26 mouse cellular contexts compared by ENCODE assay signal in the genomic region with DNA sequence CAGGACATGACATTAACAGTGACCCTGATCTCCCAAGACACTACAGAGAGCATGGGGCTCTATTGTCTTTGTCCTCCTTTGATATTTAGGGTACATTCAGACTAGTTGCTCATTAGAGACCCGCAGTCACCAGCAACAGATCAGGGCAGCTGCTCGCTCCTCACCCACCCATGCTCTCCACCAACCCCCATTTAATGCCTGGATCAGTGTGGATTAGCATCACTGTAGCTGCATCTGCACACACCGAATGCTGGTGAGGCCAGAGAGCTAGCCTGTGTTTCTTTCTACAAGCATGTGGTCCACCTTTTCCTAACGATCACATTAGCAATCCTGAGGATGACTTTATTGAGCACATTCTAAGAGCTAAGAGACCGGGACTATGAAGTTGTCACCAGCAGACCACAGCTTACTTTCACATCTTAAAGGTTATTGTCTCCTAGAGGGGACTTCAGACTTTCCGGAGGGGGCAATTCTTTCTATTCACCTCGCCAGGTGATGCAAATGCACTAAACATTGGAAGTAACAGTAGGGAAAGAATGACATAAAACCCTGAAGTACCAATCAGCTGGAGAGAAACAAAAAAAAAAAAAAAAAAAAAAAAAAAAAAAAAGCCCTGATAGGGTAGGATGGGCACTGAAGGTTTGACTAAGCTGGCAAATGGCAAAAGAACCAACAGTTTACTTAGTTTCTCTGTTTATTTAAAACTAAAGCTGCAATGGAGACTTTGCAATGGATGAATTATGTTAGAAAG. TPM values are rescaled to one million over a fixed set of nuclear protein-coding genes. Genes with fewer than 3 reads are reported as not detected.
A peak's percentile ranks its signal among the peaks of the same experiment; 100 is the strongest.
DNase-seq lines count a peak whose midpoint lies in the region; ATAC-seq and TF ChIP-seq lines count a peak whose summit lies in the region.
"Had no signal": no experiment of that assay in that cellular context is flagged by ENCODE, and none has a peak within 500 bp of the region (broad histone marks: within the 10 kb centered on the region; RNA-seq: fewer than 3 reads in every experiment).

No protein-coding gene starts in this region.

- DNase-seq in forebrain, embryonic 11.5 days (ENCODE audit: low spot score): peak; percentile 50
- DNase-seq in forebrain, embryonic 14.5 days (ENCODE audit: low spot score): no peak
- DNase-seq in midbrain, embryonic 11.5 days (ENCODE audit: low spot score, missing footprints): peak; percentile 89
- DNase-seq in ES-E14 (ENCODE audit: low read depth, low spot score): no peak
- DNase-seq in retina, postnatal 1 day: peak; percentile 88
- DNase-seq in layer of hippocampus, adult 18-20 months (ENCODE audit: low spot score in 2 of 2): no peak
- DNase-seq in frontal cortex, postnatal 36 days (ENCODE audit: low spot score in 2 of 2): no peak
- DNase-seq: adrenal gland, postnatal 10 days; cerebellum, adult 11 months; cerebellum, adult 9-10 months; cerebellum, postnatal 36 days; gastrocnemius, postnatal 10 days; heart, adult 18-20 months; heart, postnatal 4 days; kidney, adult 8-10 months; lung, postnatal 36 days; thymus, postnatal 4 days had no signal

- H3K27ac ChIP-seq in forebrain, embryonic 11.5 days (ENCODE audit: low read depth, low read length): no peak overlapping the region
- no peak overlapping the region for H3K27ac ChIP-seq in forebrain, embryonic 14.5 days (ENCODE audit: low read depth, low read length)
- H3K27ac ChIP-seq in midbrain, embryonic 11.5 days (ENCODE audit: low read depth, low read length): no peak overlapping the region
- no peak overlapping the region for H3K27ac ChIP-seq in midbrain, embryonic 15.5 days
- H3K27ac ChIP-seq in ES-E14 (ENCODE audit: insufficient read depth, low read depth, low read length, poor library complexity, severe bottlenecking): peak overlapping the region; percentile 75; the same call in 1 of the 2 replicates
- H3K27ac ChIP-seq: hindbrain, embryonic 13.5 days; kidney, postnatal 0 days; left cerebral cortex, adult 2 months; limb, embryonic 13.5 days had no signal

- in situ Hi-C loops in ES-E14 (cut with MboI; ENCODE audit: low sequenced_read_pairs in 2 of 2, unreplicated experiment in 2 of 2): no loop called here

- H3K4me1 ChIP-seq in forebrain, embryonic 11.5 days (replicated peaks; ENCODE audit: control insufficient read depth, insufficient read depth, low read length): peaks cover 5% of the 10 kb centered on the region
- peaks cover 9% of the 10 kb centered on the region; the same call in 1 of the 2 replicates for H3K4me1 ChIP-seq in forebrain, embryonic 14.5 days (ENCODE audit: control insufficient read depth, insufficient read depth, low read length)
- peaks cover 15% of the 10 kb centered on the region for H3K4me1 ChIP-seq in midbrain, embryonic 11.5 days (ENCODE audit: control insufficient read depth, insufficient read depth, low read length)
- H3K4me1 ChIP-seq in midbrain, embryonic 15.5 days: peaks cover 13% of the 10 kb centered on the region
- peaks cover 34 to 42% of the 10 kb centered on the region in 2 experiments for H3K4me1 ChIP-seq in ES-E14 (ENCODE audit: control insufficient read depth in 2 of 2, insufficient read depth in 2 of 2, low read length in 2 of 2, poor library complexity in 1 of 2)

- H3K9ac ChIP-seq in forebrain, embryonic 11.5 days (ENCODE audit: low read length): no peak overlapping the region
- no peak overlapping the region for H3K9ac ChIP-seq in forebrain, embryonic 14.5 days (ENCODE audit: low read length)
- no peak overlapping the region for H3K9ac ChIP-seq in midbrain, embryonic 11.5 days (ENCODE audit: low read length)
- H3K9ac ChIP-seq in midbrain, embryonic 15.5 days: no peak overlapping the region
- peak overlapping the region; percentile 42; the same call in 1 of the 2 replicates for H3K9ac ChIP-seq in ES-E14 (ENCODE audit: insufficient read depth, low read depth, low read length, poor library complexity, severe bottlenecking)
- H3K9ac ChIP-seq: hindbrain, embryonic 13.5 days; limb, embryonic 13.5 days had no signal

- no peaks in the 10 kb centered on the region for H3K36me3 ChIP-seq in forebrain, embryonic 11.5 days (ENCODE audit: control insufficient read depth, insufficient read depth, low read length)
- no peaks in the 10 kb centered on the region for H3K36me3 ChIP-seq in forebrain, embryonic 14.5 days (ENCODE audit: control insufficient read depth, insufficient read depth, low read length)
- H3K36me3 ChIP-seq in midbrain, embryonic 11.5 days (ENCODE audit: control insufficient read depth, insufficient read depth, low read length): no peaks in the 10 kb centered on the region
- H3K36me3 ChIP-seq in midbrain, embryonic 15.5 days (replicated peaks): no peaks in the 10 kb centered on the region
- H3K36me3 ChIP-seq in ES-E14 (ENCODE audit: control insufficient read depth, insufficient read depth, low read length, poor library complexity, severe bottlenecking): no peaks in the 10 kb centered on the region
- H3K36me3 ChIP-seq: hindbrain, embryonic 13.5 days; limb, embryonic 13.5 days had no signal

- H3K9me3 ChIP-seq in forebrain, embryonic 11.5 days (ENCODE audit: control insufficient read depth, low read length): no peaks in the 10 kb centered on the region
- H3K9me3 ChIP-seq in forebrain, embryonic 14.5 days (replicated peaks; ENCODE audit: control insufficient read depth, low read length): no peaks in the 10 kb centered on the region
- H3K9me3 ChIP-seq in midbrain, embryonic 11.5 days (ENCODE audit: control insufficient read depth, low read length): no peaks in the 10 kb centered on the region
- H3K9me3 ChIP-seq in midbrain, embryonic 15.5 days: no peaks in the 10 kb centered on the region
- H3K9me3 ChIP-seq in ES-E14 (ENCODE audit: control insufficient read depth, insufficient read depth, low read depth, low read length): no peaks in the 10 kb centered on the region
- H3K9me3 ChIP-seq: hindbrain, embryonic 13.5 days; limb, embryonic 13.5 days had no signal

- WGBS in forebrain, embryonic 11.5 days: 23% methylated on average over 7 of the region's 7 CpGs
- WGBS in forebrain, embryonic 14.5 days: 19% methylated on average over 7 of the region's 7 CpGs
- 25% methylated on average over 7 of the region's 7 CpGs for whole genome bisulfite sequencing in midbrain, embryonic 11.5 days
- WGBS in midbrain, embryonic 15.5 days: 28% methylated on average over 7 of the region's 7 CpGs

- no peak overlapping the region for H3K4me2 ChIP-seq in forebrain, embryonic 11.5 days (ENCODE audit: low read depth, low read length, severe bottlenecking)
- no peak overlapping the region for H3K4me2 ChIP-seq in forebrain, embryonic 14.5 days (ENCODE audit: low read length)
- H3K4me2 ChIP-seq in midbrain, embryonic 11.5 days: no peak overlapping the region
- H3K4me2 ChIP-seq in midbrain, embryonic 15.5 days: no peak overlapping the region
- H3K4me2 ChIP-seq: heart, embryonic 11.5 days; hindbrain, embryonic 13.5 days; limb, embryonic 13.5 days; liver, embryonic 11.5 days had no signal

- no peak overlapping the region for H3K4me3 ChIP-seq in forebrain, embryonic 11.5 days (ENCODE audit: low read depth, low read length)
- no peak overlapping the region for H3K4me3 ChIP-seq in forebrain, embryonic 14.5 days (ENCODE audit: low read depth, low read length)
- H3K4me3 ChIP-seq in midbrain, embryonic 11.5 days (ENCODE audit: low read depth, low read length): no peak overlapping the region
- no peak overlapping the region for H3K4me3 ChIP-seq in midbrain, embryonic 15.5 days
- H3K4me3 ChIP-seq in ES-E14 (ENCODE audit: insufficient read depth in 1 of 2, low read depth in 1 of 2, low read length in 2 of 2, poor library complexity in 1 of 2, severe bottlenecking in 1 of 2): 0 out of 4 replicates have a peak overlapping the region, but pooled peaks have one; percentile 6 to 14
- H3K4me3 ChIP-seq: hindbrain, embryonic 13.5 days; left cerebral cortex, adult 2 months; limb, embryonic 13.5 days had no signal

- no peaks in the 10 kb centered on the region for H3K27me3 ChIP-seq in forebrain, embryonic 11.5 days (ENCODE audit: control insufficient read depth, insufficient read depth, low read length)
- no peaks in the 10 kb centered on the region for H3K27me3 ChIP-seq in forebrain, embryonic 14.5 days (replicated peaks; ENCODE audit: control insufficient read depth, insufficient read depth, low read length)
- H3K27me3 ChIP-seq in midbrain, embryonic 11.5 days (ENCODE audit: control insufficient read depth, insufficient read depth, low read length): no peaks in the 10 kb centered on the region
- no peaks in the 10 kb centered on the region for H3K27me3 ChIP-seq in midbrain, embryonic 15.5 days (replicated peaks)
- H3K27me3 ChIP-seq: hindbrain, embryonic 13.5 days; limb, embryonic 13.5 days had no signal

- ATAC-seq in forebrain, embryonic 11.5 days (replicated peaks; ENCODE audit: low FRiP score): no peak; the same call in 1 of the 2 replicates
- ATAC-seq in forebrain, embryonic 14.5 days: no peak
- ATAC-seq in midbrain, embryonic 11.5 days (ENCODE audit: low FRiP score): peak; percentile 58; the same call in 1 of the 2 replicates
- ATAC-seq in midbrain, embryonic 15.5 days (replicated peaks): no peak
- ATAC-seq: forebrain, embryonic 16.5 days; intestine, embryonic 16.5 days had no signal

TF ChIP-seq in ES-E14, 5 proteins besides CTCF, POLR2A, EP300 and RAD21:
- TF ChIP-seq MAFK (IDR thresholded peaks at IDR 0.05; ENCODE audit: insufficient read depth, low read depth, low read length): no peak
- no peak for TF ChIP-seq HCFC1 (IDR thresholded peaks at IDR 0.05; ENCODE audit: borderline replicate concordance, insufficient read depth, low read length)
- no peak for TF ChIP-seq ZC3H11A (IDR thresholded peaks at IDR 0.05; ENCODE audit: borderline replicate concordance, low read depth, low read length)
- peak; percentile 47; the same call in 1 of the 2 replicates for TF ChIP-seq CHD2 (IDR thresholded peaks at IDR 0.05; ENCODE audit: low read depth, low read length)
- TF ChIP-seq ZNF384 (IDR thresholded peaks at IDR 0.05; ENCODE audit: low read depth, low read length): peak; percentile 85

RNA-seq across cellular contexts. Expression of a gene that starts 58.0 kb away (rescaled TPM):
- polyA plus RNA-seq in forebrain, embryonic 11.5 days (2014; fragmentation: Nextera tagmentation; extraction: Ambion mirVana): 38.4 and 42.9 TPM in 2 replicates
- 85.7 and 89.1 TPM in 2 replicates for polyA plus RNA-seq in forebrain, embryonic 14.5 days (2014; fragmentation: Nextera tagmentation; extraction: Ambion mirVana)
- polyA plus RNA-seq in midbrain, embryonic 11.5 days (2014; fragmentation: Nextera tagmentation; extraction: Ambion mirVana): 19.4 and 24.4 TPM in 2 replicates
- polyA plus RNA-seq in midbrain, embryonic 15.5 days (2015; fragmentation: Nextera tagmentation; extraction: Ambion mirVana): 33.0 and 38.5 TPM in 2 replicates
- total RNA-seq in ES-E14 (2012; rRNA removed): 99.7 and 142 TPM in 2 replicates
- 100 to 1,000 TPM; 274 to 323 TPM for total RNA-seq in layer of hippocampus, adult 18-20 months (2021)

Comparison
In these comparisons a context has a peak if more than half of its experiments do, and no peak if none do; other contexts are left out.
1. DNase-seq: peak in forebrain, embryonic 11.5 days (single experiment), midbrain, embryonic 11.5 days (single experiment) and retina, postnatal 1 day (single experiment); none in forebrain, embryonic 14.5 days (single experiment), ES-E14 (single experiment), layer of hippocampus, adult 18-20 months (0 of 2) and frontal cortex, postnatal 36 days (0 of 2).
2. H3K4me3 ChIP-seq: peak in ES-E14 (2 of 2); none in forebrain, embryonic 11.5 days (single experiment), forebrain, embryonic 14.5 days (single experiment), midbrain, embryonic 11.5 days (single experiment) and midbrain, embryonic 15.5 days (single experiment).